Mouse (Mus musculus) layer of hippocampus, adult 18-20 months (tissue): ENCODE data around the gene Gatad2b. TPM values are rescaled to one million over a fixed set of nuclear protein-coding genes. Genes with fewer than 3 reads are reported as not detected.

Source experiments
- DNase-seq, 2 experiments: peaks; one replicate each; pipeline ENCODE4 v3.0.0; 2022; ENCODE audit warnings: low spot score in 2 of 2
- total RNA-seq, 2 experiments: library from RNA; stranded (reverse); gene quantifications; 2 replicates each; pipeline ENCODE4 v1.2.3; 2021

Gene Gatad2b
- total RNA-seq, 2 experiments from 2014 or later, result 104 to 106 TPM

DNA sequence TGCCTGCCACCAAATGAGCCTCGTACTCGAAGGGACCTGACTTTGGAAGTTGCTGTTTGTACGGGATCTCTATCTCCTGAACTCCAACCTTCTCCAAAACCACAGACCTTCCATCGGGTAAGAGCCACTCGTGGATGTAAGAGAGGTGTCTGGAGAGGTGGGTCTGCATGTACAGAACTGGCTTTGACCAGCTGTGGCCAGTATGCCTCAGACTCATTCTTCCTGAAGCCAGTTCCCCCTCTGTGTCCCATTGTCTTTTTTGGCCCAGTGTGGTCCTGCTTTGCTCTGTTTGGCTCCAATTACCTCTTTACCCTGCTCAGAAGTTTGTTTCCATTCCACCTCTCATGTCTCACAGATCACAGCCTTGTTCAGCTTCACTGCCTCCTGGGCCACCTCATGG lies 85.5 kb downstream of the Gatad2b start:
- DNase-seq, result no peak

DNA sequence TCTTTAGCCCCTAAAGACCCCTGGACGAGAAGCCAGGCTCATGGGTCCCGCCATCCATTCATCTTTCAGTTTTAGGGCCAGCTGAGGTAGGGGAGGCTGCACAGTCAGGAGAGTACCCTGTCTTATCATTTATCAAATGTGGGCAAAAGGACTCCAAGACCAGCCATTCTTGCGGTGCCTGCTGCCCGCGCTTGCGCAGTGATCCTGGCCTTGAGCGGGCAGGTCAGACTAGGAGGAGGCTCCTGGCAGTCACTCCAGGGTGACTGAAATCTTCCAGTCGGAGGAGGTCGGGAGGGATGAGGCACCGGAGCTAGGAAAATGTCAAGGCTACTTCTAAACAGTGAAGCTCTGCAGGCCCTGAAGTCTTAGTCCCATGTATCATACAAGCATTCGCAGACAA lies 88.7 kb downstream of the Gatad2b start:
- DNase-seq, result no peak

DNA sequence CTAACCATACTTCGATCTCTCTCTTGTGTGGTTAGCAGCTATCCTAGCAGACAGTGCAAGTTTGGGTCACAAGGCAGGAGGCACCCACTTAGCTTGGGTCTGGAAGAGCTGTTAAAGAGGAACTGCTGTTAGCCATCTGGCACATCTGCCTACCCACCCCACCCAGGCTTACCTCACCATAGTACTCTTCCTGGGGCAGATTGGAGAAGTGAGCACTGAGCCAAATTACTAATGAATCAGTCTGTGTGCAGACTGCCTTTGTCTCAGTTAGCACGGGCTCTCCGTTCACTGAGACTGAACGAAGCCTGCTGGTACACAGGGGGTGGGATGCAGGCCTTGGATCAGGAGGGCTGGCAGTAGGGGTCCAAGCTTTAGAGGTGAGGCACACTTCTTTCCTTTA lies 90.7 kb downstream of the Gatad2b start:
- peak; percentile 45 to 73 for DNase-seq

DNA sequence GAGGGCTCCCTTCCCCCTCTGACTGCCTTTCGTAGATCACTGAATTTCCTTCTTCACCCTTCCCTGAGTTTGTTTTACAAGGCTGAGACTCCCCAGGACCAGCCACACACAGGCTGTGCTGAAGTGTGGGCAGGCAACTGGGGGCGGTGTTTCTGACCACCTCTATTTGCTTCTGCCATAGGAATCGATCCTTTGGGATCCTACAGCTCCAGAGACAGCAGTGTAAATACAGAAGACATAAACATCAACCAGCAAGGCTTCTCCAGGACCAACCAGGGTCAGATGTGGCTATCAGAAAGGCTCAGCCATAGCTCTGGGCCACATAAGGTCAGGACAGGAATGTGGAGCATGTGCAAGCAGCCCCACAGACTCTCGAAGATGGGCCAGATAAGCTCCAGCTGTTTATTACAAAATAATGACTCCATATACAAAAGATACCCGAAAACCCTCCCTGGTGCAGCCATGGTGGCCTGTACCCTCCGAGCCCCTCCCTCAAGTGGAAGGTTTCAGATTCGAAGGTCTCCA lies 91.9 kb downstream of the Gatad2b start:
- no peak for DNase-seq

DNA sequence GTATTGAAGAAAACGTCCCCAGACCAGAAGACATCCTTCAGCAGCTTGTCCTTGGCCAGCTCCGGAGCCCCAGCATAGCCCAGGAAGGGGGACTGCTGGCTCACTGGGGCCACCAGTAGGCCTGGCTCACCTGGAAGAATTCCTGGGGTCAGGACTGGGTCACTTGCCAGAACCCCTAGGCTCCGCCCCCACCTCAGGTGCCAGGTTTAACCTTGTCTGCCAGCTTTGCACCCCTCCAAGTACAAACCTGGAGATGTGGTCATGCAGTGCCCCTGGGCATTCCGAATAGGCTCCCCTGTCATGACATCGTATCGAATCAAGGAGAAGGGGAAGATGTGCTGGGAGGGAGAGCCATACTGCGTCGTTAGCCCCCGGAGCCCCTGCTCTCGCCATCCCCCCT lies 93.8 kb downstream of the Gatad2b start:
- no peak for DNase-seq

DNA sequence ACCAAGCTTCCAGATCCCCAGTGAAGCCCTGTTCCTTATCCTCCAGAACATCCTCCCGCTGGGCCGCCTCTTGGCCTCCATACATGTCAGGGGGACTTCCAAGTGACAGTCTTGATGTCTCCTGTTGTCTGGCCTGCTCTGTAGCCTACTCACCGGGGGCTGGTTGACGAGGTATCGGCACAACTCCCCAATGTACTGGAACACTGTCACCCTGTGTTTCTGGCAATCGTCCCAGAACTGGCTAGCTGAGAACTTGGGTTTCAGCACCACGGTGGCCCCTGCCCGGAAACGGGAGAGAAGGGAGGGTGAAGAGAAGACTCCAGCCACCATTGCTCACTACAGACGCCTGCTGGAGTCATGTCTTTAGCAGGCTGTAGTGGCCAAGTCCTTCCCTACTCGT lies 94.5 kb downstream of the Gatad2b start:
- peak; percentile 39 to 77 for DNase-seq

DNA sequence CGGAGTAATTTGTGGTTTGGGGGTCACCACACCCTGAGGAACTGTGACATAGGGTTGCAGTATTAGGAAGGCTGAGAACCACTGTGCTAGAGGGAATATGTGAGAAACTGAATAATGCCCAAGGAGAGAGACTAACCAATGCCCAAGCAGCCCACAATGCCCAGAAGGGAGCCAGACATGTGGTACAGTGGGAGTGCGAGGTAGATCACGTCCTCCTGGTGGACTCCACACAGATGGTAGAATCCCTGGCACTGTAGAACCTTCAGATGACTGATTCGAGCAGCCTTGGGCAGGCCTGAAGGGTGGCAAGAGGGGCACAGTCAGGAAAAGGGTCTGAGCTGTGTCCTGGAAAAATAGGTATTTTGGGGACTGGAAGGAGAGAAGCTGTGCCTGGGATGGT lies 95.2 kb downstream of the Gatad2b start:
- peak in 1 of 2 experiments; percentile 35 for DNase-seq

DNA sequence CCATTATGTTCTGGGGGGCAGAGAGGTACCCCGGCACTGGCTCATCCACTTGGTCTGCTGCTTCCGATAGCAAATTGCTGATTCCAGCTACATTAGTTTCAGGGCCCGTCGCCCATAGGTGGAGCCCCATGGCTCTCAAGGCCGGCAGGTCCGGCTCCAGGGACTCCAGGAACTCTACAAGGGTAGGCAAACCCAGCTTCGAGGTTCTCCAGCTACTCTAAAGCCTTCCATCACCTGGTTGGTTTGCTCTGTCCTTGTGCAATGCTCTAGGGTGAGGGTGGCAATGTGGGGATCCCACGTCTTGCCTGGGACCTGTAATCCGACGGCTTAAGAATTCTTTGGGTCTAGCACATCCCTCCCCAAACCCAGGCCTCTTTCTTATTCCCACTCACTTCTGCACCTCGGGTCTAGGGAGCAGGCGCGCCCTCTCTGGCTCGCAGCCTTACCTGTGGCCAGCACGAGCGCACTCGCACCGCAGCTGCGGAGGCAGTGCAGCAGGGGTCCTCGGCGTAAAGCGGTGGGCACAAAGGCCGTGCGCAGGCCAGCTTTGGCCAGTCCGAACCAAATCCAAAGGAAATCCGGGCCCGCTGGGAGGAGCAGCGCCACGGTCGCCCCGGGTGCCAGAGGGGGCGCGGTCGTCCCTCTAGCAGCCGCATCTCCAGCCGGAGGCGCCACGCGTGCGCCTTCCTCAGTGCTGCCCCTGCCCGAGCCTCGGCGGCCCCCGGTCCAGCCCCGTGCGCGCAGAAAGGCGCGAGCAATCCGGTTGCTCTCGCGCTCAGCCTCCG lies 95.9 kb downstream of the Gatad2b start:
- DNase-seq, result peak in 1 of 2 experiments; percentile 39

DNA sequence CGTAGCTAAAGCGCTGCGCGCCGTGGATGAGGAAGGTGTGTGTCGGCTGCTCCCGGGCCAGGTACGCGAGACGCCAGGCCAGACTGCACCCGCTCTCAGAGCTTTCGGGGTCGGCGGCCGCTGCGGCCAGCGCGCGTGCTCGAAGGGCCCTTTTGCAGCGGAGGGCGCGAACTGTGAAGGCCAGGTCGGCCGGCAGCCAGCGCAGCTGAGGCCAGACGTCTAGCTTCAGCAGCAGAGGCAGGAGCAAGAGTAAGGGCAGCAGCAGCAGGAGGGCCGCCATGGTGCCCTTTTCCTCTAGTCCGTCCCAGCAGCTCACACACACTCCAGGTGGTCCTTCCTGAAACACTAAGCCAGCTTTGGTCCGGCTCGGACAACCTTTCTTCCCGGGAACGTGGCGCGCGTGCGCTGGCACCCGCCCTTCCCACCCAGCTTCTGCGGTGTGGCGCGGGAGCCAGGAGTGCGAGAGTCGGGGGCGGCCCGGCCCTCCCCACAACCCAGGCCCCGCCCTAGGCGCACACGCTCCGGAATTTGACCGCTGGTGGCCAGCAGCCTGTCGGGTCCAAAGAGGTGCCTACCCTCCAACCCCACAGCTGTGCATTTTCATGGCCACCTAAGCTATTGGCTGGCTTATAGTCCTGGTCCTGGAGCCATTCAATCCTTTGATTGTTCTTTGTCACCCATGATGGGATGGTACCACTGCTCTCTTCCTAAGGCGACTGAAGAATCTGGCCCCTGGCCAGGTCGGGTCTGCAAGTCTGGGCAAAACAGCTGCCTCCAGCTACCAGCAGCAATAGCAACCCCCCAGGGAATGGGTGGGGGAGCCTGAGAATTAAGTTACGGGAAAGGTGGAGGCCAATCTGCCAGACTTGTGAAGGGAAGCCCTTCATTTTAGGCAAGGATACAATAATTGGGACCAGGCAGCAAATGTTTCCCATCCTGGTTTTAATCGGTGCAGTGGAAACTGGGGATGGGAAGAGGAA lies 96.8 kb downstream of the Gatad2b start, which contains the start of gene Slc27a3:
TSS of gene Slc27a3 (minus strand) at position 428 of the 980 bp plus-strand sequence.
- DNase-seq, result peak in 1 of 2 experiments; percentile 27

DNA sequence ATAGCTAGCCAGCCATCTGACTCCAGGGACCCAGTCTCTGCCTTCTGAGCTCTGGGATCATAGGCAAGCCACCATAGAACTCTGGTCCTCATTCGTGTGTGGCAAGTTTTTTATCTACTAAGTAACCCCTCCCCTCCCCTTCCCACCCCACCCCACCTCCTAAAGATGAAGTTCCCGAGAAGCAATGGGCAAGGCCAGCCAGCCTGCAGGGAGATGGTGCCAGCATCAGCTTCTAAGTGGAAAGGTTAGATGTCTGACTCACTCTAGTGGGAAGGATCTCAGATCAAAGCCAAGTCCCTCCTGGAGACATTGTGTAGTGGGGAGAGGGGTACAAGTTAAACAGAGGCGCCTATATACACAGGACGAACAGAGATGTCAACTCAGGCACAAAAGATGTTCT lies 98.0 kb downstream of the Gatad2b start:
- no peak for DNase-seq

DNA sequence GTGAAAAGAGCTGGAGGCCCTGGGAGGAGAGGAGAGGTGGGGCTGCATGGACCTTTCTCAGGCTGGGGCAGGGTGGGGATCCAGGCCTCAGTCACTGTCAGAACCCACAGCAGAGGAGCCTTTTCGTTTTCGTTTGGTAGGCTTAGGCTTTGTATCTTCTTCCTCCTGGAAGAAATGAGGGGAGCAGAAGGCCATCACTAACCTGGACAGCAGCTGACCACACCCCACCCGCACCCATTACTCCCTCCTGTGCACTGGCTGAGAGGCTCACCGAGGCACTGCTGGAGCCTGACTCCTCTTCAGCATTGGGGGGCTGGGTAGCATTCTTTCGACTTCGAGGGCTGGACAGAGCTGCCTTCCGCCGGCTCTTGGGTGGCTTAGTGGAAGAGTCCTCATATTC lies 99.0 kb downstream of the Gatad2b start:
- DNase-seq, result no peak

DNA sequence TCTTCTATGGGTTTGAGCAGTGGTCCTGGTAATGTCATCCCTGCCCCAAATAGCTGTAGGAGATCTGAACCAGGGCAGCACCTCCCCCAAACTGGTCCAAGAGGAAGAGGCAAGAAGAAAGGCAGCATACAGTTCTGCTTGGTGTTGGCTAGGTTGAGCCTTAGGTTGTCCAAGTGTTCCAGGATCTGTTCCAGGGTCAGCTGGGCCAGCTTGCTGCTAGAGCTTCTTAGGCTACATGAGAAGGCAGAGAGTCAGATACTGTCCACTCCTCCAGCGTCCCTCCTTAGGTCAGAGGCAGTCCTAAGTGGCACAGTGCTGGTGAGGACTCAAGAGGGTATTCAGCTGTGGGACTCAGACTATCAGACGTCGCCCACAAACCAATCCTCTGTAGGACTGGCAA lies 99.7 kb downstream of the Gatad2b start:
- no peak for DNase-seq

DNA sequence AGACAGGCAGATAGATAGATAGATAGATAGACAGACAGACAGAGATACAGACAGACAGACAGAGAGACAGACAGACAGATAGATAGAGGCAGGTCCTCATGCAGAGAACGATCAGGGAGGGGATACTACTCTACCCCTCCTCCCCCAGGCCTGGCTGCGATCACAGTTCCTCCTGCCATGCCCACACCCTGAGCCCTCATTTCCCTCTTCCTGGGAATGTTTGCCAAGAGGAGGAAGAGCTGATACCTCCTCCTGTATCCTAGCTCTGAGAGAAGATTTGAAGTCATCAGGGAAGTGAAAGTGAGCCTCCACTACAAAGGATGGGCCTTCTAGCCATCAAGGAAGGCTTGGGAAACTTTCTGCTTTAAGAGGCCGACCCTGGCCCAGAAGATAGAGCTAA lies 102.7 kb downstream of the Gatad2b start:
- DNase-seq, result no peak

DNA sequence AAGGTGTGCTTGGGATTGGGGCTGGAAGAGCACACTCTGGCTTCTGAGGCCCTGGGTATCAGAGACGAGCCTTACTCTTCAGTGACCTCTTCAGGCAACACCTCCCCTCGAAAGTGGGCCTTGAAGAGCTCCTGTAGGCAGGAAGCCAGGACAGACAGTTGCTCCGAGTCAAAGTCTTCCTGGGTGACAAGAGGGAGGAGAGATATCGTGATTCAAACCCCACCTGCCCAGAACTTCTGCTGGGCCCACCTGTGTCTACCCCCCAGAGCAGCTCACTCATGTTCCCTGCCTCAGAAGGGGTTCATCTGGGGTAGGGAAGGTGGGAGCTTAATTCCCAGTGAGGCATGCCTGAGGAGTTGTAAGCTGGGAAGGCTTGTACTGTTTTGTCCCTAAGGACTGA lies 108.0 kb downstream of the Gatad2b start:
- no peak for DNase-seq

DNA sequence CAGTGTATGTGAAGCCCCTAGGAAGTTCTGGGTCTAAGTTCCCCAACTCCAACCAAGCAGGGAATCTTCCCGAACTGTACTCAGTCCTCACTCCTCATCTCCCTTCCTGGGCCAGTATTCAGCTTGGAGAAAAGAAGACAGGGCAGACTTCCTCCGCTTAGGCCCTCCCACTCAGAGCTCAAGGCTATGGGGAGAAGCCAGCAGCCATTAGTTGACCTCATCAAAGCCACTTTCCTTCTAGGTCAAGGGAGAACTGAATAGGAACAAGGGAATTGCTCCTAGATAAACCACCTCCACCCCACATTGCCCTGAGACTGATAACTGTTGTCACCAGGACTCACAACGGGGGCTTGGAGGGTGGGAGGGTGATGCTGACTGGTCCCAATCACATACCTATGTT lies 111.1 kb downstream of the Gatad2b start:
- no peak for DNase-seq

DNA sequence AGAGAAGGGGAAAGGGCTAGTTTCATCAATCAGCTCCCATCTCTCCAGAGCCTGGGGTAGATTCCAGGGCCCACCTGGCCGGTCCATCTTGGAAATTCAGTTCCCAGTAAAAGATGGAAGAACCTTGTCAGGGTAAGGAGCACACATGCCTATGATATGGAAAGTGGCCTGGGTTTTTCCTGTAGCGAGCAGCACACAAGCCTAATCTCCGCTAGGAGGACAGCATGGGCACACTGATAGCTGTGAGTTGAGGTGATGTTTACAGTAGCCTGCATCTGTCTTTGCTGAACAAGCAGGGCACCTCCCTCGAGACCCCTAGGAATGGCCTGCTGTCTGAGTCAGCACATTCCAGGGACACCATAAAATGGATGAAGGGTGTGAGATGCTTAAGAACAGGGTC lies 111.6 kb downstream of the Gatad2b start:
- no peak for DNase-seq

DNA sequence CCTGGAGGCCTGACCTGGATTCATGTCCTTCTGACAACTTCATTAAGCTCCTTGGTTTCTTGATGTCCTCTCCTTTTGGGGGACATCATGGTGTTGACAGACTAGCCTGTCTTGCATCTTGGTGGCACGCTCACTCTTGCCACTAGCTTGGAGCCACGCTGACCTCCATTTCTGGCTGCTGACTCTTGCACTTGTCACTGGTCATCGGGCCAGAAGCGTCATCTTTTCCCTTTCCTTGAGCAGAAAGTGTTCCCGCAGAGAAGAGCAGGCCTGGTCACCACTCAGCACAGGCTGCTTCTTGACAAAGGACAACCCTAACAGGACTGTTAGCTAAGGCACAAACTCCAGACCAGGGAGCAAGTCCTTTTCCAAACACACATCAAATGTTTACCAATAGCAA lies 113.4 kb downstream of the Gatad2b start:
- no peak for DNase-seq

DNA sequence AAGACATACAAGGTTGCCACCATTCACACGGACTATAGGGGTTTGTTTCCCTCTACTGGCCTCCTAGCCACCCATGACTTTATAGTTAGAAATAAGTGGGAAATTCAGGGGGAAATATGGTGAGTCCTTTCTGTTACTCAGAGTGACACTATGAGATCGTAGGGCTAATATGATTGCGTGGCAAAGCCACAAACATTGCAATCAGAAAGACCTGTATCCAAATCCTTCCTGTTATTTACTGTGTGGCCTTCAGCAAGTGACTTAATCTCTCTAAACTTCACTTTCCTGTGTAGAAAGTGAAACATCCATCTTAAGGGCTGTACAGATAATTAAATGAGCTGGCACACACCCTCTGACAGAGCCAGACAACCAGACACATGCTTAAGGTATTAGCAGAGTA lies 115.7 kb downstream of the Gatad2b start:
- no peak for DNase-seq

DNA sequence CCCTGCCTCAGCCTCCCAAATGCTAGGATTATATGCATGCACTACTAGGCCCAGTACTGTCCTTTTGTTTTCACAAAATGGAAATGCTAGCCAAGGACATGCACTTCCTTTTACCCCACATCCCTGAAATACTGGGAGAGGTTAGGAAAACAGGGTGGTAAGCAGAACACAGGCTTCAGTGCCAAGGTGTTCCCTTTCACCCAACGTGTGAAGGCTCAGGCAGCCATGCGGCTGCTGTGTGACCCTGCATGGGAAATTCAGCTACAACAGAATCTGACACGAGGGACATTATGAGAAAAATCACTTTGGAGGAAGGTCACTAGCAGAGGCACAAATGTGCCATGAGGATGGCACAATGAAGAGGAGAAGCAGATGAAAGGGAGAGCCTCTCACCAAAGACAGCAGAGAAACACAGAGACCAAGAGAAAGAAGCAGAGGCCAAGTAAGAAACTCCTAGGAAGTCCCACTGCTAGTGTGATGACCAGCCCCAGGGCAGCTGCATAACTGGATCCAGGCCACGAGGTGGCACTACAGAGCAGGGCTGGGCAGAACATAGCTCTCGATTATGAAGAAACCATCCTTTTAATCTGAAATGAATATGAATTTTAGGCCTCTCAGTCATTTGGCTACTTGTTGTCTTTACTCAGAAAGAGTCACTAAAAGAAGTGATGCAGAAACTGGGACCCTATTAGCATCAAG lies 119.5 kb downstream of the Gatad2b start:
- DNase-seq, result peak; percentile 32 to 76

DNA sequence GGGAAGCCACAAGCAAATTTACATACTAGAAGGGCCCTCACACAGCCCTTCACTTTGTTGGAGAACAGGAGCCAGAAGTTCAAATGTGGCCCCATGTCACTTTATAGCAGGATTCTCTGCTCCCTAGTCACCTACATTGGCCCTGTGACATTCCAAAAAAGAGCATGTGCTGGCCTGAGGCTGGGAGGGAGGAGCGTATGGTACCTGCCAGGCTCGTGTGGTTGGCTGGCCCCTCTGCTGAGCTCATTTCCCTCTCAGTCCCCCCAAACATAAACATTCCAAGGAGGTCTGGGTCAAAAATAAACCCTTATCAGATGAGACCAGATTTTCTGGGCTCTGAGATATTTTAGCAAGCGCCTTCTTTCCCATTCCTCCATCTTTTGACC lies 120.0 kb downstream of the Gatad2b start:
- DNase-seq, result no peak
